Mouse (Mus musculus) olfactory bulb, adult 2 months (tissue): ENCODE measurements around the gene Olfr1416.

Source experiments
- CTCF ChIP-seq: fragments of 200-500 bp; IDR thresholded peaks from 2 replicates; pipeline ENCODE4 v1.5.1; 2012; ENCODE audit warnings: low read depth, mild to moderate bottlenecking, low read length, moderate library complexity; ENCODE audit not compliant: insufficient read depth
- POLR2A ChIP-seq: fragments of 200-500 bp; IDR thresholded peaks from 2 replicates; pipeline ENCODE4 v1.6.1; 2012; ENCODE audit warnings: mild to moderate bottlenecking, low read depth, low read length, moderate library complexity; ENCODE audit not compliant: insufficient read depth

DNA sequence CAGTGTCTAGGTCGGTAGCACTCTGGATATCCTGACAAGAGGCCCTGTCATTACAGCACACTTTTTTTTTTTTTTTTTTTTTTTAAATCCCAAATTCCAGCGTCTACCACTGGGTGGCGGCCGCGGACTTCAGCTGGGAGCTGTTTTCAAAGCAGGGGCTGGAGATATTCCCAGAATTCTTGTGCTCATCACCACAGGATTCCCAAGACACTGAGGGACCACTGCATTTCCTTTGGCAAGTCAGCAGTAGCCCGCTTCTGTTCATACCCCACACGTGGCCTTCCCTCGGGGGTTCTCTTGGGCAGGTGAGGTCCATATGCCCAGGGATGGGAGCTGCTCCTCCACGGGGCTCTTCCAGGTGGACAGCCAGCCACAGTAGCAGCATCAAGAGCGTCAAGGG lies 36.5 kb upstream of the Olfr1416 start:
- TF ChIP-seq CTCF (peak; percentile 56), POLR2A (no peak)
